Mouse (Mus musculus) limb, embryonic 13.5 days (tissue): ENCODE data around the gene Macrod1. TPM values are rescaled to one million over a fixed set of nuclear protein-coding genes. Genes with fewer than 3 reads are reported as not detected.

Experiments
- ATAC-seq: fragments of 200-750 bp; cut with Nextera tagmentation; 2 replicates; pipeline ENCODE4 v1.8.0; 2017; ENCODE audit warnings: low read depth, moderate number of reproducible peaks, moderate TSS enrichment; ENCODE audit not compliant: low FRiP score
- H3K27ac ChIP-seq: fragments of 300-500 bp; sonication (generic); 2 replicates; pipeline ENCODE4 v1.5.1; 2015; ENCODE audit warnings: inconsistent platforms, mild to moderate bottlenecking, moderate library complexity
- H3K27me3 ChIP-seq: fragments of 300-500 bp; sonication (generic); 2 replicates; pipeline ENCODE4 v1.6.1; 2015; ENCODE audit warnings: mild to moderate bottlenecking, inconsistent platforms
- H3K36me3 ChIP-seq: fragments of 300-500 bp; sonication (generic); 2 replicates; pipeline ENCODE4 v1.6.1; 2015; ENCODE audit warnings: inconsistent platforms, mild to moderate bottlenecking, moderate library complexity
- H3K4me1 ChIP-seq: fragments of 300-500 bp; sonication (generic); 2 replicates; pipeline ENCODE4 v1.6.1; 2015; ENCODE audit warnings: inconsistent platforms
- H3K4me2 ChIP-seq: fragments of 300-500 bp; sonication (generic); replicated peaks from 2 replicates; pipeline ENCODE4 v1.6.1; 2015; ENCODE audit warnings: inconsistent platforms, mild to moderate bottlenecking, moderate library complexity
- H3K4me3 ChIP-seq: fragments of 300-500 bp; sonication (generic); 2 replicates; pipeline ENCODE4 v1.5.1; 2015; ENCODE audit warnings: moderate library complexity, mild to moderate bottlenecking, inconsistent platforms
- H3K9ac ChIP-seq: fragments of 300-500 bp; sonication (generic); 2 replicates; pipeline ENCODE4 v1.6.1; 2015; ENCODE audit warnings: mild to moderate bottlenecking, inconsistent platforms
- H3K9me3 ChIP-seq: fragments of 300-500 bp; sonication (generic); 2 replicates; pipeline ENCODE4 v1.6.1; 2016; ENCODE audit warnings: inconsistent platforms
- WGBS: fragments of 180-500 bp; shearing (Covaris S2); methylation state at CpG from one replicate; pipeline ENCODE4 v1.1.7; 2015; 5-methylcytosine and 5-hydroxymethylcytosine counted together
- polyA plus RNA-seq: library from polyadenylated mRNA; unstranded; fragments of >200 nt; fragmentation: Nextera tagmentation; extraction: Ambion mirVana; gene quantifications from 2 replicates; pipeline ENCODE4 v1.2.1, GENCODE M21; 2015

Macrod1 gene
- polyA plus RNA-seq, 1 experiment from 2014 or later = 13.3 TPM

- Histone ChIP-seq H3K4me3 (no peak overlapping the region), H3K27me3 (peaks cover 62% of the 10 kb centered on the region), H3K27ac (no peak overlapping the region; the same call in 1 of the 2 replicates), H3K4me2 (peak overlapping the region; percentile 55; the same call in 1 of the 2 replicates), H3K9me3 (no peaks in the 10 kb centered on the region), H3K36me3 (no peaks in the 10 kb centered on the region), H3K9ac (no peak overlapping the region), H3K4me1 (peaks cover 98% of the 10 kb centered on the region)
- WGBS = 40% methylated on average over 4 of the region's 4 CpGs
- no peak for ATAC-seq
Observed at GRCm38 (mm10) chr19:7139321-7139720, 82.7 kb downstream of the Macrod1 start.

DNA sequence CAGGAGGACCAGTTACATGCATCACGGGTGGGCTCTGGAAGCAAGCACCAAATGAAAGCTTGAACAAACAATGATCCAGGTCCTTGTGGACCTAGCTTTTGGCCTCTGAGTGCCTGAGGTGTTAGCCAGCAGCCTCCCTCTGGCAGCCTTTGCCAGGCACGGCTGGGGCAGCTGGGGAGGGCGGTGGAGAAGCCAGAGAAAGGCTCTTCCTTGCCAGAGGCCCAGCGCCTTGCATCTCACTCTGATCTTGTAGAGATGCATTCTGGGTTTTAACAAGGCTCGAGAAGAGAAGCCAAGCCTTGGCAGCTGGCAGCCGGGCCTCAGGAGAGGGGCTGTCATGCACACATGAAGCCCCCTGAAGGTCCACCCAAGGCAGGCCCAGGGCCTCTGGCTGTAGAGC lies 83.8 kb downstream of the Macrod1 start:
- Histone ChIP-seq H3K9ac (no peak overlapping the region; the same call in 1 of the 2 replicates), H3K4me2 (no peak overlapping the region), H3K27ac (peak overlapping the region; percentile 44; the same call in 1 of the 2 replicates), H3K9me3 (no peaks in the 10 kb centered on the region), H3K4me3 (no peak overlapping the region), H3K4me1 (peaks cover 87% of the 10 kb centered on the region), H3K27me3 (peaks cover 73% of the 10 kb centered on the region), H3K36me3 (no peaks in the 10 kb centered on the region)
- no peak for ATAC-seq
- WGBS = 68% methylated on average over 6 of the region's 6 CpGs

DNA sequence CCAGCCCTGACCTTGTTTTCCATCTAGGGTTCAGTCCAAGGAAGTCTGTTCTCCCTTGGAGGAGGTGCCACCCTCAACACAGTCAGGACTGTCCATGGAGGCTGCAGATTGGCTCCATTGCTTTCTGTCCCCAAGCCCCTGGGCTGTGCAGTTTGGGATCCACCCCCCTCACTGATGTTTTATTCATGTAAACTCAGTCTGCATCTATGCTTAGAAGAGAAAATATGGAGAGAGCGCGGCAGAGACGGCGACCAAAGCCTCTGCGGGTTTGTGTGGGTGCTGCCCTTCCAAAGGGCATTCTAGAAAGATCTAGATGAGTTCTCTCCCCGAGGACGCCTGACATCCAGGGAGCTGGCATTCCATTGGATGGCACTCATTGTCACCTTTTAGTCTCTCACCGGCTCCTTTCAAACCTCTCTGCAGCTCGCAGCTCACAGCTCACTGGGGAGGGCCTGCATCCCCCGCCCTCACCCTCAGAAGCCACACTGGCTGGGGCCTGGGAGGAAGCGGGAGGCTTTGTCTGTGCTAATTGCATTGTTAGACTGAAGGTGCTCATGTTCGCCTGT lies 84.3 kb downstream of the Macrod1 start:
- no peak overlapping the region for H3K4me2 ChIP-seq
- H3K36me3 ChIP-seq = no peaks in the 10 kb centered on the region
- no peak overlapping the region; the same call in 1 of the 2 replicates for H3K9ac ChIP-seq
- peaks cover 78% of the 10 kb centered on the region for H3K27me3 ChIP-seq
- no peak overlapping the region for H3K4me3 ChIP-seq
- ATAC-seq = no peak
- WGBS = 68% methylated on average over 12 of the region's 12 CpGs
- no peaks in the 10 kb centered on the region for H3K9me3 ChIP-seq
- H3K4me1 ChIP-seq = peaks cover 82% of the 10 kb centered on the region
- H3K27ac ChIP-seq = no peak overlapping the region

DNA sequence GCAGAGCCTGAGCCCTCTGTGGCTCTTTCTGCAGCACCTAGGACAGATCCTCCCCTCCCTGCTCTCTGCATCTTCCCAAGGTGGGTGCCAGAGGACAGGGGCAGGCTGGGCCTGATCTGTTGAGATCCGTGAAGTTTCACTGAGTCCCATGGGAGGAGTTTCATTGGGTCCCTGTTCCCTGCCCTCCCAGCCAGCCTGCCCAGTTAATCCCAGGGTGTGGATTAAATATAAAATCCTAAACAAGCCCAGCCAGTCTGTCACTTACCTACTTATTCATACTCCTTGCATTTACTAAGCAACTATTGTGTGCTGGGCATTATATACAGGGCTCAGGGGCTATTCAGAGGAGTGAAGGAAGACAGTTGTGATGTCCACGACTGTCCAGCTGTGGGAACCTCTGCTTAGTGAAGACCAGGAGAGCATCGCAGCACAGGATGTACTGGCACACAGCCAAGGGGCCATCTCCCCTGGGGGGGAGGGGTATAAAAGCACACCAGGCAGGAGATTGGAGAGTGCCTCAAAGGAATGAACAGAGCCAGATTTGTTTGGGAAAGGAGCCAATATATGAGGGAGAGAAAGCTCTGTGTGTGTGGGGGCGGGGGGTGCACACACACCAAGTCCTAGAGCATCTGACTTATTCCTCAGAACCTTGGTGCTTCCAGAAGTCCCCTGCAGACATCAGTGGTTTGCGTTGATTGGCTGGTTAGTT lies 85.8 kb downstream of the Macrod1 start:
- 50% methylated on average over 5 of the region's 5 CpGs for WGBS
- no peak overlapping the region for H3K27ac ChIP-seq
- H3K4me2 ChIP-seq = no peak overlapping the region; the same call in 1 of the 2 replicates
- H3K4me1 ChIP-seq = peaks cover 72% of the 10 kb centered on the region
- H3K27me3 ChIP-seq = peaks cover 78% of the 10 kb centered on the region
- H3K4me3 ChIP-seq = no peak overlapping the region
- no peaks in the 10 kb centered on the region for H3K36me3 ChIP-seq
- H3K9me3 ChIP-seq = no peaks in the 10 kb centered on the region
- H3K9ac ChIP-seq = no peak overlapping the region
- ATAC-seq = no peak

- under 1% methylated on average over 20 of the region's 20 CpGs for WGBS
- Histone ChIP-seq H3K36me3 (no peaks in the 10 kb centered on the region), H3K9me3 (no peaks in the 10 kb centered on the region), H3K27ac (no peak overlapping the region), H3K9ac (peak overlapping the region; percentile 56), H3K4me3 (peak overlapping the region; percentile 37), H3K4me2 (peak overlapping the region; percentile 67), H3K4me1 (peaks cover 72% of the 10 kb centered on the region), H3K27me3 (peaks cover 85% of the 10 kb centered on the region)
- no peak for ATAC-seq
Observed at GRCm38 (mm10) chr19:7143854-7144253, 87.2 kb downstream of the Macrod1 start.

DNA sequence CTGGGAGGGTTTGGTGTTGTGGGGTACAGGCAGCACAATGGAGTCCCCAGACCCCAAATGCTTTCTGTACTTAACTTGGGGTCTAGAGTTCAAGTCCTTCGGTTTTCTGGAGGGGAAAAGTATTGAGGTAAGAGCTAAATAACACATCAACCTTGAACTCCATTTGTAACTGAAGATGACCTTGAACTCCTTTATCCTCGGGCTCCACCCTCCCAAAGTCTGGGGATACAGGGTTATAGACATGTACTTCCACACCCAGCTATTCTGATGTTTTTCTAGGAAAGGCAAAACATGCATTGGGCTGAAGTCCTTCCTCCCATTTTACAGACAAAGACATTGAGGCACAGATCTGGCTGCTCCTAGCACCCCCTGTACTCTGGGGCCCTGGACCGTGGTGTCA lies 87.8 kb downstream of the Macrod1 start:
- H3K4me3 ChIP-seq = no peak overlapping the region
- H3K36me3 ChIP-seq = no peaks in the 10 kb centered on the region
- no peak overlapping the region for H3K9ac ChIP-seq
- peaks cover 72% of the 10 kb centered on the region for H3K4me1 ChIP-seq
- no peaks in the 10 kb centered on the region for H3K9me3 ChIP-seq
- no peak overlapping the region for H3K27ac ChIP-seq
- H3K4me2 ChIP-seq = peak overlapping the region; percentile 67
- no peak for ATAC-seq
- 76% methylated on average over 3 of the region's 3 CpGs for WGBS
- peaks cover 84% of the 10 kb centered on the region for H3K27me3 ChIP-seq

DNA sequence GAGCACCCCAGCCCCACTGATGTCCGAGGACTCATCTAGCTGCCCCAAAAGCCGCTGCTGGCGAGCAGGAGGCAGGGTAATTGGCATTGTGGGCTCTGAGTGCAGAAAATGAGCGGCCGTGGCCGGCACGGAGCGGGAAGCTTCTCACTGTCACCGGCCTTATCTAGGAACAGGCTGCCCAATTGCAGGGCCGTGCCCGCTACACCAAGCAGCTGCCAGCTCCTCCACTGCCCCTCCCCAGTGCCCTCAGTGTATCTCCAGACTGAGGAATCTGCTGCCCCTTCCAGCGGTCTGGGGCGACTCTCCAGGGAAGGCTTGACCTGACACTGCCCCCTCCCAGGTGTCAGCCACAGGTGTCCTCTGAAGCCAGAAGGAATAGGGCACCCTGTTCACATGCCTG lies 89.8 kb downstream of the Macrod1 start:
- no peak overlapping the region for H3K27ac ChIP-seq
- H3K27me3 ChIP-seq = peaks cover 80% of the 10 kb centered on the region
- peaks cover 73% of the 10 kb centered on the region for H3K4me1 ChIP-seq
- ATAC-seq = no peak
- no peaks in the 10 kb centered on the region for H3K36me3 ChIP-seq
- H3K4me3 ChIP-seq = no peak overlapping the region
- H3K9me3 ChIP-seq = no peaks in the 10 kb centered on the region
- 83% methylated on average over 13 of the region's 13 CpGs for WGBS
- no peak overlapping the region for H3K9ac ChIP-seq
- H3K4me2 ChIP-seq = no peak overlapping the region

GRCm38 (mm10) chr19:7148096-7148495 lies 91.5 kb downstream of the Macrod1 start:
- ATAC-seq = no peak
- Histone ChIP-seq H3K27me3 (peaks cover 66% of the 10 kb centered on the region), H3K27ac (no peak overlapping the region), H3K9ac (0 out of 2 replicates have a peak overlapping the region, but pooled peaks have one; percentile 25), H3K9me3 (no peaks in the 10 kb centered on the region), H3K4me3 (no peak overlapping the region), H3K4me2 (no peak overlapping the region), H3K36me3 (no peaks in the 10 kb centered on the region), H3K4me1 (peaks cover 68% of the 10 kb centered on the region)
- WGBS = 39% methylated on average over 4 of the region's 4 CpGs

GRCm38 (mm10) chr19:7148541-7149085 lies 92.0 kb downstream of the Macrod1 start:
- H3K4me1 ChIP-seq = peaks cover 68% of the 10 kb centered on the region
- no peaks in the 10 kb centered on the region for H3K36me3 ChIP-seq
- no peak overlapping the region for H3K27ac ChIP-seq
- H3K9ac ChIP-seq = 0 out of 2 replicates have a peak overlapping the region, but pooled peaks have one; percentile 25
- 63% methylated on average over 8 of the region's 8 CpGs for WGBS
- peaks cover 62% of the 10 kb centered on the region for H3K27me3 ChIP-seq
- H3K4me2 ChIP-seq = no peak overlapping the region
- no peaks in the 10 kb centered on the region for H3K9me3 ChIP-seq
- H3K4me3 ChIP-seq = no peak overlapping the region
- ATAC-seq = no peak

- H3K4me1 ChIP-seq = peaks cover 65% of the 10 kb centered on the region
- no peak overlapping the region for H3K4me3 ChIP-seq
- no peak overlapping the region for H3K27ac ChIP-seq
- peaks cover 61% of the 10 kb centered on the region for H3K27me3 ChIP-seq
- no peak overlapping the region for H3K4me2 ChIP-seq
- H3K9me3 ChIP-seq = no peaks in the 10 kb centered on the region
- ATAC-seq = no peak
- no peaks in the 10 kb centered on the region for H3K36me3 ChIP-seq
- 60% methylated on average over 7 of the region's 7 CpGs for WGBS
- no peak overlapping the region for H3K9ac ChIP-seq
Observed at GRCm38 (mm10) chr19:7149158-7149685, 92.6 kb downstream of the Macrod1 start.

DNA sequence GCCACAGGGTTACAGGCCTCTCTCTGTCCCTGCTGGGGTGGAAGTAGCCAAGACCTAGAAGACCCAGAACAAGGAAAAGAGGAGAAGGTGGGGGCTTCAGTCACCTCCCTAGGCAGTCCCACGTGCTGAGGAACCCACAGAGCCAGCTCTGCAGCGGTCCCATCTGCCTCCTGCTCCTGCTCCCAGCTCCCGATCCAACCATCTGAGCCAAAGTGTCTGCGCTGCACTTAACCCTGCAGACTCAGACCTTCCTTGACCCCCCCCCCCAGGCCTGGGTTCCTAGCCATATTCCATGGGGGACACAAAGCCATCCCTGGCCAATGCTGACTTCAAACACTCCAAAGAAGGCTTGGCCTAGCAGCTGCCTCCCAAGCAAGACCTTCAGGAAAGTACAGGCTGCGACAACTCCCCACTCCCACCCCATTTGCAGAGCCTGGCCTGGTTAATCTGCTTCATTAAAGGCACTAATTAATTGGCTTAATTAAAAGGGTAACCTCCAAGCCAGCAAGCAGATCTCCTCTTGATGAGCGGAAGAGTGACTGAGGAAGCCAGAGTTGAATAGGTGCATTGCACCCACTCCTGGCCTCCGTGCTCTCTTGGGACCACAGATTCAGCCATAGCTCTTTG lies 94.8 kb downstream of the Macrod1 start:
- ATAC-seq = no peak
- no peak overlapping the region for H3K4me2 ChIP-seq
- H3K9me3 ChIP-seq = no peaks in the 10 kb centered on the region
- H3K27ac ChIP-seq = no peak overlapping the region
- no peak overlapping the region for H3K4me3 ChIP-seq
- 75% methylated on average over 7 of the region's 7 CpGs for WGBS
- H3K27me3 ChIP-seq = peaks cover 42% of the 10 kb centered on the region
- H3K4me1 ChIP-seq = peaks cover 85% of the 10 kb centered on the region
- H3K9ac ChIP-seq = no peak overlapping the region
- H3K36me3 ChIP-seq = no peaks in the 10 kb centered on the region
